Mouse (Mus musculus) liver, postnatal 0 days (tissue): ENCODE measurements around the gene Adap1. TPM values are rescaled to one million over a fixed set of nuclear protein-coding genes. Genes with fewer than 3 reads are reported as not detected.
A peak's percentile ranks its signal among the peaks of the same experiment; 100 is the strongest.

ENCODE experiments used
- ATAC-seq: fragments of 200-750 bp; cut with Nextera tagmentation; 2 replicates; pipeline ENCODE4 v1.8.0; 2017; ENCODE audit warnings: mild to moderate bottlenecking, moderate library complexity
- DNase-seq: peaks from one replicate; pipeline ENCODE4 v3.0.0-alpha.2; 2016
- H3K27ac ChIP-seq: fragments of 300-500 bp; sonication (generic); 2 replicates; pipeline ENCODE4 v1.5.1; 2014; ENCODE audit warnings: antibody characterized with exemption, moderate library complexity, mild to moderate bottlenecking, low read depth
- H3K27me3 ChIP-seq: fragments of 300-500 bp; sonication (generic); 2 replicates; pipeline ENCODE4 v1.6.1; 2014; ENCODE audit warnings: low read length, control low read depth, mixed read lengths; ENCODE audit not compliant: insufficient read depth
- H3K36me3 ChIP-seq: fragments of 300-500 bp; sonication (generic); replicated peaks from 2 replicates; pipeline ENCODE4 v1.6.1; 2014; ENCODE audit warnings: mild to moderate bottlenecking, control low read depth, low read length, moderate library complexity, mixed read lengths; ENCODE audit not compliant: insufficient read depth
- H3K4me1 ChIP-seq: fragments of 300-500 bp; sonication (generic); 2 replicates; pipeline ENCODE4 v1.6.1; 2014; ENCODE audit warnings: antibody characterized with exemption, mild to moderate bottlenecking, control low read depth; ENCODE audit not compliant: insufficient read depth
- H3K4me2 ChIP-seq: fragments of 300-500 bp; sonication (generic); 2 replicates; pipeline ENCODE4 v1.6.1; 2014; ENCODE audit warnings: low read depth, mild to moderate bottlenecking, low read length, moderate library complexity, mixed read lengths
- H3K4me3 ChIP-seq: fragments of 300-500 bp; sonication (generic); 2 replicates; pipeline ENCODE4 v1.5.1; 2014; ENCODE audit warnings: low read depth, low read length
- H3K9ac ChIP-seq: fragments of 300-500 bp; sonication (generic); replicated peaks from 2 replicates; pipeline ENCODE4 v1.6.1; 2014; ENCODE audit warnings: mild to moderate bottlenecking, moderate library complexity
- H3K9me3 ChIP-seq: fragments of 300-500 bp; sonication (generic); 2 replicates; pipeline ENCODE4 v1.6.1; 2016; ENCODE audit warnings: mild to moderate bottlenecking, control low read depth, low read length, mixed read lengths
- CTCF ChIP-seq: sonication (generic); IDR thresholded peaks from 2 replicates; pipeline ENCODE4 v1.5.1; 2016; ENCODE audit warnings: antibody characterized with exemption, low read depth
- EP300 ChIP-seq: IDR thresholded peaks from 2 replicates; pipeline ENCODE4 v1.6.1; 2016; ENCODE audit warnings: antibody characterized with exemption, low read depth, mild to moderate bottlenecking
- WGBS: fragments of 180-500 bp; shearing (Covaris S2); extraction: QIAGEN DNeasy Blood & Tissue Kit; methylation state at CpG from one replicate; pipeline ENCODE4 v1.1.7; 2014; ENCODE audit not compliant: insufficient replicate concordance; 5-methylcytosine and 5-hydroxymethylcytosine counted together
- polyA plus RNA-seq: library from polyadenylated mRNA; unstranded; fragments of >200 nt; fragmentation: Nextera tagmentation; extraction: Ambion mirVana; gene quantifications from 2 replicates; pipeline ENCODE4 v1.2.1, GENCODE M21; 2015

Gene Adap1
- polyA plus RNA-seq, 1 experiment from 2014 or later = 3.7 TPM

GRCm38 (mm10) chr5:139345364-139345714 is 19.9 kb upstream of the Adap1 start:
- Histone ChIP-seq H3K27ac (peak overlapping the region; percentile 59), H3K4me1 (peaks cover 20% of the 10 kb centered on the region), H3K27me3 (no peaks in the 10 kb centered on the region), H3K4me2 (peak overlapping the region; percentile 84), H3K4me3 (peak overlapping the region; percentile 86), H3K9me3 (no peaks in the 10 kb centered on the region), H3K36me3 (peaks cover 18% of the 10 kb centered on the region), H3K9ac (peak overlapping the region; percentile 51)
- DNase-seq = no peak
- no peak for TF ChIP-seq CTCF
- WGBS = 10% methylated on average over 5 of the region's 5 CpGs
- peak; percentile 28 for ATAC-seq

- peak; percentile 93 for ATAC-seq
- H3K27ac ChIP-seq = peak overlapping the region; percentile 77
- H3K4me3 ChIP-seq = peak overlapping the region; percentile 86
- H3K4me2 ChIP-seq = peak overlapping the region; percentile 84
- TF ChIP-seq CTCF (no peak), EP300 (no peak)
- H3K27me3 ChIP-seq = no peaks in the 10 kb centered on the region
- DNase-seq = peak; percentile 99
- peak overlapping the region; percentile 88 for H3K9ac ChIP-seq
- peaks cover 20% of the 10 kb centered on the region for H3K4me1 ChIP-seq
- H3K9me3 ChIP-seq = no peaks in the 10 kb centered on the region
- WGBS = under 1% methylated on average over 33 of the region's 33 CpGs
- H3K36me3 ChIP-seq = peaks cover 23% of the 10 kb centered on the region
Measured at GRCm38 (mm10) chr5:139344687-139345363, 19.4 kb upstream of the Adap1 start.

- peak overlapping the region; percentile 88 for H3K9ac ChIP-seq
- DNase-seq = peak; percentile 89
- H3K27me3 ChIP-seq = no peaks in the 10 kb centered on the region
- ATAC-seq = peak; percentile 80
- peaks cover 20% of the 10 kb centered on the region for H3K4me1 ChIP-seq
- no peaks in the 10 kb centered on the region for H3K9me3 ChIP-seq
- TF ChIP-seq CTCF = peak; percentile 92
- no peak for TF ChIP-seq EP300
- H3K4me3 ChIP-seq = peak overlapping the region; percentile 86
- WGBS = 8% methylated on average over 12 of the region's 12 CpGs
- H3K27ac ChIP-seq = peak overlapping the region; percentile 77
- peaks cover 30% of the 10 kb centered on the region for H3K36me3 ChIP-seq
- H3K4me2 ChIP-seq = peak overlapping the region; percentile 84
Measured at GRCm38 (mm10) chr5:139344021-139344686, 18.7 kb upstream of the Adap1 start.

- DNase-seq = no peak
- Histone ChIP-seq H3K9ac (no peak overlapping the region), H3K27me3 (no peaks in the 10 kb centered on the region), H3K4me2 (no peak overlapping the region), H3K27ac (no peak overlapping the region), H3K4me3 (no peak overlapping the region), H3K4me1 (0 out of 2 replicates have a peak, but pooled peaks cover 2% of the 10 kb centered on the region), H3K9me3 (no peaks in the 10 kb centered on the region), H3K36me3 (peaks cover 46% of the 10 kb centered on the region)
- WGBS = 82% methylated on average over 11 of the region's 11 CpGs
- ATAC-seq = no peak
- TF ChIP-seq CTCF = no peak
- no peak for TF ChIP-seq EP300
Measured at GRCm38 (mm10) chr5:139338891-139339290, 13.5 kb upstream of the Adap1 start.

- no peaks in the 10 kb centered on the region for H3K9me3 ChIP-seq
- no peak for DNase-seq
- H3K4me3 ChIP-seq = no peak overlapping the region
- WGBS = 78% methylated on average over 3 of the region's 3 CpGs
- TF ChIP-seq CTCF (no peak), EP300 (no peak)
- H3K27ac ChIP-seq = no peak overlapping the region
- no peaks in the 10 kb centered on the region for H3K4me1 ChIP-seq
- ATAC-seq = no peak
- H3K4me2 ChIP-seq = no peak overlapping the region
- no peak overlapping the region for H3K9ac ChIP-seq
- peaks cover 46% of the 10 kb centered on the region for H3K36me3 ChIP-seq
- H3K27me3 ChIP-seq = no peaks in the 10 kb centered on the region
Measured at GRCm38 (mm10) chr5:139338403-139338802, 13.0 kb upstream of the Adap1 start.

- Histone ChIP-seq H3K36me3 (peaks cover 46% of the 10 kb centered on the region), H3K9me3 (no peaks in the 10 kb centered on the region), H3K27me3 (no peaks in the 10 kb centered on the region), H3K4me1 (no peaks in the 10 kb centered on the region; the same call in 1 of the 2 replicates), H3K4me3 (no peak overlapping the region), H3K9ac (no peak overlapping the region), H3K27ac (no peak overlapping the region), H3K4me2 (no peak overlapping the region)
- no peak for DNase-seq
- TF ChIP-seq CTCF = no peak
- TF ChIP-seq EP300 = no peak
- 70% methylated on average over 13 of the region's 13 CpGs for WGBS
- no peak for ATAC-seq
Measured at GRCm38 (mm10) chr5:139337826-139338370, 12.5 kb upstream of the Adap1 start.
